Mouse (Mus musculus): ENCODE measurements at regions not wholly inside any gene's neighbourhood (a gene's known extent, or its start where the extent isn't known, plus 50 kb on each side); places are given as distances from the start of the nearest gene placed in this dataset.

DNA sequence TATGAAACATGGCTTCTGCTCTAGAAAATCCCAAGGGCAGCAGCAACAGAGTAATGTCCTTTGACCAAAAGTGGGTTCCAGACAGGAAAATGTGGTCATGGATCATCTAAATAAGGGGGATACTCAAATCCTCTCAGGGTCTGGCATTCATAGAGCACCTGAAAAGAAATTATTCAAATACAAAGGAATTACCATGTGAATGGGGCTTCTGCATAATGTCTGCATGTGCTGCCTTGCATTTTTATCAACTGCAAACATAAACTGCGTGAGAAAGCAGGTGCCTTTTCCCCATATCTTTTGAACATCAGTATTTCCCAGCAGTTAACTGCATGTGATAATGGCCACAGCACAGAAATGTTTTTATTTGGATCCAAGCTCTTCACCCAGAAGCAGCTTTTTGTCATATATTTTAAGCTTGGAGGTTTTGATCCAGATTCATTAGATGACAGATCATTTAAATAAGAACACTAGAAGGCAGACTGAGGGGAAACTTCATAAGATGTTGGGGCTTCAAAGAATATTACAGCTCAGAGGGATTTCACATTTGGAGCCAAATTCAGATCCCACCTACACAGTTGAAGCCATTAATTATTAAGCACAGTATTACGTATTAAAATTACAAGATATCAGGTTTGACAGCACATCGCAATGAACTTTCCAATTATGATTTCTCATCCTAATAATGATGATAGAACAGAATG lies 527.8 kb downstream of the Gm11232 start:
- DNase-seq (ENCODE audit: low spot score in 2 of 2), result no peak

DNA sequence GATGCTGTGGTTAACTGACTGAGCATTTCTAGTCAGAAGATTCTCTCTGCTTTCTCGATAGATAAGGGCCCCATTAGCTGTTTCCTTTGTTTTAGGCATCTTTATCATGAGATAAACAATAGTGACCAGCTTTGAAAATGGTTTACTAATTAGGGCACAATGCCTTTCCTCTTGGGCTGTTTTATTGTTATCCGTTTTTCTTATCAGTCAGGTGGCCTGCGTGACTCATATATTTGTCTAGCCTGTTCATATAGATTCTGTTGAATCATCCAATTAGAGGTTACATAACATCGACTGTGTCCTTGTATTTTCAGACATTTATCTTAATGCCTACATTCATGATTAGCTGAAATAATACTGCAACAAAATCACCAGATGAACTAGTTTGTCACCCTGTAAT lies 531.1 kb downstream of the Gm11232 start:
- no peak for DNase-seq (ENCODE audit: low spot score in 2 of 2)

DNA sequence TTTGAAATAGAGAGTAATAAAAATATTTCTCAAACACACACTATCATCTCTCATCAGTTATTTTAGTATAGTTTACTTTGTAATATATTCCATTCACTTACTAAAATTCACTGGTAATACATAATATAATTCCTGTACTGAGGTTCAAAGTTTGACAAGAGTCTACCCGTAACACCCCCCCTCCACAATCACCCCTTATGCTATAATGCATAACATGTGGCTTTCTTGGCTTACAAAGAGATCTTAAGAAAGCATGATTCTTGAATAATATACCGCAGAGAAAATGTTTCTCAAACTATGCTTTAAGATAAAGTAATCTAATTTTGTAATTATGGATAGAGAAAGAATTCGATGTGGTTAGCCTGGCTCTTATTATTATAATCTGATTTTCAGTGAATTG lies 539.7 kb downstream of the Gm11232 start:
- no peak for DNase-seq (ENCODE audit: low spot score in 2 of 2)

DNA sequence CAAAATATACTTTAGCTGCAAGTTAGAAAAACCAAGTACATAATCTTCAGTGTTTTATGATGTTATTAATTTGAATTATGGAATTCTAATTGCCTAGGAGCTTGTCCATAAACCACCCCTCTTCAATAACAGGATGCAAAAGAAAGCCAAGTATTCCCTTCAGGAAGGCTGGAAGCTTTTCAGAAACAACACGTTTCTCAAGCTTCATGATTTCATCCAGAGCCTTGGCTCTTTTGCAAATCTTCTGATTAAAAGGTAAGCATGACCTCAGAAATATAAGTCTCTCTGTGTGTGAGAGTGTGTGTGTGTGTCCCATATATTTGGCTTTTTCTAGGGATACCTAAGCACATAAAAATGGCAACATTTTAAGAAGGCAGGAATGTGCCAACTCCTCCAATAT lies 570.0 kb downstream of the Gm11232 start:
- no peak for DNase-seq (ENCODE audit: low spot score in 2 of 2)

DNA sequence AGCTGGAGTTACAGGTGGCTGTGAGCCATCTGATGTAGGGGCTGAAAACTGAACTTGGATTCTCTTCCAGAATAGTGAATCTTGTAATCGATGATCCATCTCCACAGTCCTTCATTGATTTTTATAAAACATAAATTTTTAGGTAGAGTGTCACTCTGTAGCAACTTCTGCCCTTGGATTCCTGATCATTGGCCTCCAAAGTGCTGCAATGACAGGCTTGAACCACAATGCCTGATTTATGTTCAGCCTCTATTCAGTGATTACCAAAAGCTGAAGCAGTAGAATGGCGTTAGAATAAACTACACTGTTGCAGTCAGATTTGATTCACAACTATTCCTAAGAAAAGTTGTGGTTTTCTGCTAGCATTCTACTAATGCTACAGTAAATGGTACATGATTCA lies 580.1 kb downstream of the Gm11232 start:
- DNase-seq (ENCODE audit: low spot score in 2 of 2), result no peak

DNA sequence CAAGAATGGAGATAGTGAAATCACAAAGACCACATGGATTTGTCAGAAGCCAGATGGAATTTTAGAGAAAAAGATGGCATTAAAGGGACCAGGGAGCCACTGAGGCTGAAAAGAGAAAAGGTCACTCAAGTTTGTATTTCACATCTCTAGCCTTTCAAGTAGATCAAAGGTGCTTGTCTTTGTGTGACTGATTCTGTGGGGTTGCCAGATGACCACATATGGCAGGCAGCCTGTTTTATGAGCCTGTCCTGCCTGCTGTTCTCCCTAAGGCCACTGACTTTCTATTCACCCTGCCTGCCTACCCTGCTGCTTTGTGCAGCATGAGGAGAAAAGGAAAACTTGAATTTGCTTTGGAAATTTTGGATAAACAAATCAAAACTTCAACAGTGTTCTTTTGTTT lies 592.0 kb downstream of the Gm11232 start:
- no peak for DNase-seq (ENCODE audit: low spot score in 2 of 2)

DNA sequence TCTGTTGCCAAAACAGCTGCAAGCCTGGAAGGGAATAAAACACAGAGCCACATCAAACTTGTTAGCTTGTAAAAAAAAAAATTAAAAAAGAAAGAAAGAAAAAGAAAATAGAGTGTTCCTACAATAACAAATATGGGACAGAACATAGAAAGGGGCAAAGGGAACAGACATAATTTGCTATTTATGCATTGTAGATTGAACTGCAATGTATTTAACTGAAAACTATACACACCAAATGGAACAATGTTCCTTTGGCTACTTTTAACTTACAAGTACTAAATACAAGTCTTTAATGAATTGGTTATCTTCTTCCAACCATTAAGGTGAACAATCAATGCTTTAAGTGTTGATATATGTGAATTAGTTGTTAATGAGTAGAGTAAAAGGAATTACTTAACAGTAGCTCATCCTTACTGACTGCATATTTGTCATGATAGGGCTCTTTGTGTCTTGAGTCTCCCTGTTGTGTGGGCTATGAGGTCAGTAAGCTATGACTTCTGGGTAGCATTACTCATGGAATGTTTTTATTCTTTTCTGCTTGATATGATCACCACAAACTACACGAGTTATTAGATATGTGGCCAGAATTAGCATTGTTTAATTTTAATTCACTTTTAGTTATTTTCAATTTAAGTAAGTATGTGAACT lies 597.0 kb upstream of the Megf9 start:
- no peak for DNase-seq (ENCODE audit: low spot score in 2 of 2)

DNA sequence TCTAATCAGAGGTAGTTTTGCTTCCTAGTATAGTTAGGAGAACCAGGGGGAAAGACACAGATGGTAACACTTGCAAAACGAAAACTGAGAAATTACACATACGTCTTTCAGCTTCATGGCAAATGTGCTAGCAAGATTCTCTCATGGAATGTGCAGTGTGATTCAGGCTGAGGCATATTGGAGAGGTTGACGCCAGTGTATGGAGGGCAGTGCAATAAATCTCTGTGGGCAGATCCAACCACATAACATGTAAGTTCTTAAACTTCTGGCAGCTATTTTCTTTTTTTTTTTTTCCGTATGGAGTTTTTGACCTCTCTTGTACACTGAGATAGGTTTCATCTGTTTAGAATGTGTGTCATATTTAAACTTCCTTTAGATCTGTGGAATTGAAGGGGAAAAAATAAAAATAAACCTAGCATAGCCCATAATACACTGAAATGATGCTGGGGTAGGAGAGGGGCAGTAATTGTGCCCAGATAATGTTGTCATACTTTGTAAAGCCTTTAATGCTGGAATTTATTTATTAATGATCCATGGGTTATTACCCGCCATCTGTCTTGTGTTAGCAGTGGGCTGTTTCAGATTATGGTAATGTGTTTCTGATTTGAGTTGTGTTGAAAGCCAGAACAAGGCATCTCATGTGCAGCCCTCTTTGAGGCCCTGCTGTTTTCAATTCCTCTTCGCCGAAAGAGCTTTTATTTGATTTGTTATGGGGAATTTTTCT lies 596.3 kb upstream of the Megf9 start:
- DNase-seq (ENCODE audit: low spot score in 2 of 2), result peak in 1 of 2 experiments; percentile 8

DNA sequence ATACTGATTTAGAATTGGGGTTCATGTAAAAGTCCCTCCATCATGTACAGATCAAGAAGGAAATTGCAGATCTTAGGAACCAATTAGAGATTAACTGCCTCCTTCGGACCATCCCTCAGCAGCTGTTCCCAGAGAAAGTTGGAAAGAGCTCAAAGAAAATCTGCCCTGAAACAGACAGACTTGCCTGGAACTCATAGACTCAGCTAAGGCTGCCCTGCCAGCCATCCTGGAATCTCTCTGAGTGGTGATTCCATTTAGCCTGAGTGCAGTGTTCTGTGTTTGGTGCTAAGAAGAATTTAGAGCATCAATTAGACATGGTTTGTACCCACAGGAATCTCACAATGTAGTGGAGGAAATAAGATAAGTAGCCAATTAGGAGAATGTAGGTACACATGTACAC lies 594.5 kb upstream of the Megf9 start:
- DNase-seq (ENCODE audit: low spot score in 2 of 2), result no peak
